ENCODE assay signal across 10 mouse cellular contexts in genomic region chr12:112263283-112264056, GRCm38 (mm10).
DNase-seq lines count a peak whose midpoint lies in the region; ATAC-seq and TF ChIP-seq lines count a peak whose summit lies in the region.
"Had no signal": no experiment of that assay in that cellular context is flagged by ENCODE, and none has a peak within 500 bp of the region (broad histone marks: within the 10 kb centered on the region; RNA-seq: fewer than 3 reads in every experiment).

No protein-coding gene starts in this region.

- DNase-seq in adrenal gland, postnatal 10 days: peak; percentile 56
- no peak for DNase-seq in adrenal gland, postnatal 4 days (ENCODE audit: low spot score in 2 of 2)
- DNase-seq in neural tube, embryonic 10.5 days (ENCODE audit: extremely low spot score, low spot score): no peak
- peak; percentile 78 to 86 for DNase-seq in layer of hippocampus, adult 8-10 months (ENCODE audit: low spot score in 2 of 2)
- no peak for DNase-seq in ovary, adult 18-20 months (ENCODE audit: low spot score)

- H3K27me3 ChIP-seq in neural tube, embryonic 15.5 days (replicated peaks): peaks cover 27% of the 10 kb centered on the region
- H3K27me3 ChIP-seq in intestine, postnatal 0 days (replicated peaks; ENCODE audit: control insufficient read depth, insufficient read depth, low read length): no peaks in the 10 kb centered on the region
- H3K27me3 ChIP-seq: liver, embryonic 15.5 days had no signal

- TF ChIP-seq CTCF in intestine, postnatal 0 days (IDR thresholded peaks at IDR 0.05; ENCODE audit: low read depth): no peak

- no peak overlapping the region for H3K4me2 ChIP-seq in neural tube, embryonic 15.5 days
- H3K4me2 ChIP-seq in intestine, postnatal 0 days (replicated peaks; ENCODE audit: low read depth): no peak overlapping the region
- H3K4me2 ChIP-seq: embryonic facial prominence, embryonic 12.5 days; liver, embryonic 15.5 days had no signal

- H3K9ac ChIP-seq in neural tube, embryonic 15.5 days (replicated peaks): no peak overlapping the region
- no peak overlapping the region for H3K9ac ChIP-seq in intestine, postnatal 0 days (ENCODE audit: low read depth, low read length)
- H3K9ac ChIP-seq: embryonic facial prominence, embryonic 12.5 days; liver, embryonic 15.5 days had no signal

- H3K4me3 ChIP-seq in neural tube, embryonic 15.5 days (replicated peaks): no peak overlapping the region
- no peak overlapping the region for H3K4me3 ChIP-seq in intestine, postnatal 0 days (ENCODE audit: low read depth, low read length)
- H3K4me3 ChIP-seq: embryonic facial prominence, embryonic 12.5 days; liver, embryonic 15.5 days had no signal

- no peaks in the 10 kb centered on the region for H3K36me3 ChIP-seq in neural tube, embryonic 15.5 days
- H3K36me3 ChIP-seq in intestine, postnatal 0 days (ENCODE audit: control insufficient read depth, insufficient read depth): no peaks in the 10 kb centered on the region
- H3K36me3 ChIP-seq: embryonic facial prominence, embryonic 12.5 days; liver, embryonic 15.5 days had no signal

- WGBS in neural tube, embryonic 15.5 days: 77% methylated on average over 14 of the region's 14 CpGs
- 76% methylated on average over 14 of the region's 14 CpGs for WGBS in intestine, postnatal 0 days

- H3K9me3 ChIP-seq in neural tube, embryonic 15.5 days (replicated peaks): no peaks in the 10 kb centered on the region
- H3K9me3 ChIP-seq in intestine, postnatal 0 days (ENCODE audit: control insufficient read depth): no peaks in the 10 kb centered on the region
- H3K9me3 ChIP-seq: liver, embryonic 15.5 days had no signal

- peak; percentile 67 for ATAC-seq in neural tube, embryonic 15.5 days (ENCODE audit: low FRiP score)
- ATAC-seq in megakaryocyte-erythroid progenitor cell, adult 5-6 weeks (replicated peaks; ENCODE audit: low FRiP score, low TSS enrichment, poor library complexity, severe bottlenecking): no peak
- no peak for ATAC-seq in intestine, postnatal 0 days

- H3K4me1 ChIP-seq in neural tube, embryonic 15.5 days: peaks cover 35% of the 10 kb centered on the region
- H3K4me1 ChIP-seq in intestine, postnatal 0 days (replicated peaks; ENCODE audit: control insufficient read depth, insufficient read depth, low read length): no peaks in the 10 kb centered on the region
- H3K4me1 ChIP-seq: liver, embryonic 15.5 days had no signal

- H3K27ac ChIP-seq in neural tube, embryonic 15.5 days (replicated peaks): no peak overlapping the region
- no peak overlapping the region for H3K27ac ChIP-seq in intestine, postnatal 0 days (ENCODE audit: low read depth, low read length)
- H3K27ac ChIP-seq: embryonic facial prominence, embryonic 12.5 days; liver, embryonic 15.5 days had no signal

Comparison
In these comparisons a context has a peak if more than half of its experiments do, and no peak if none do; other contexts are left out.
1. DNase-seq: peak in adrenal gland, postnatal 10 days (single experiment) and layer of hippocampus, adult 8-10 months (2 of 2); none in adrenal gland, postnatal 4 days (0 of 2), neural tube, embryonic 10.5 days (single experiment) and ovary, adult 18-20 months (single experiment).